Mouse (Mus musculus) lung, adult 18-20 months (tissue): ENCODE measurements around the gene B4galnt3.

Source experiments
- DNase-seq, 2 experiments: peaks; one replicate each; pipeline ENCODE4 v3.0.0; 2022; ENCODE audit warnings: mixed read lengths in 2 of 2

B4galnt3 gene

DNA sequence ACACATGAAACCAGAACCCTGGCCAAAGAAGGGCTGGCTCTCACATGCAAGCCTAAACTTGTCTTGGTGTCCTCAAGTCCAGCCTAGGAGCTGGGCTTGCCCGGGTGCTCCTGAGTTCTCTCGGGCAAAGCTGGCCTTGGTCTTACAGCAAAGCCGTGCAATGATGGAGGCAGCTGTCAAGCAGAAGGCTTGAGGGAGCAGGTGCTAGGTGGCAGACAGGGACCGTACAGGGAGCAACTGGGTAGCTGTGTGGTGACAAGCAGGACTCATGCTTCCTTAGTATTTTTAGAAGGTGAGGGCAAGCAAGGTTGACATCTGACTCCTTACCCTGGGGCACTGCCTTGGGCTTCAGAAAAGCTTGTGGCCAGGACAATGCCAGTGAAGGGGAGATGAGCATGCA, 110.6 kb downstream of the B4galnt3 start:
- DNase-seq, result no peak

DNA sequence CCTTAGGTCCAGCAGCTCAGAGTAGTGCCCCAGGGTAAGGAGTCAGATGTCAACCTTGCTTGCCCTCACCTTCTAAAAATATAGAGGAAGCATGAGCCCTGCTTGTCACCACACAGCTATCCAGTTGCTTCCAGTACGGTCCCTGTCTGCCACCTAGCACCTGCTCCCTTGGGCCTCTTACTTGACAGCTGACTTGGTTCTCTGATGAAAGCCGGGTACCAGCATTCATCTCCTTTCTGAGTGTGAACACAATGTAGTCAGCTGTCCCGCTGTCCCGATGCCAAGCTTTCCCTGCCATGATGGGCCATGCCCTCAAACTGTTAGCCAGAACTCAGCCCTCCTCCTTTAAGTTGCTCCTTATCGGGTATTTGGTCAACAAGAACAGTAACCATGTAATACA, 112.2 kb downstream of the B4galnt3 start:
- no peak for DNase-seq

DNA sequence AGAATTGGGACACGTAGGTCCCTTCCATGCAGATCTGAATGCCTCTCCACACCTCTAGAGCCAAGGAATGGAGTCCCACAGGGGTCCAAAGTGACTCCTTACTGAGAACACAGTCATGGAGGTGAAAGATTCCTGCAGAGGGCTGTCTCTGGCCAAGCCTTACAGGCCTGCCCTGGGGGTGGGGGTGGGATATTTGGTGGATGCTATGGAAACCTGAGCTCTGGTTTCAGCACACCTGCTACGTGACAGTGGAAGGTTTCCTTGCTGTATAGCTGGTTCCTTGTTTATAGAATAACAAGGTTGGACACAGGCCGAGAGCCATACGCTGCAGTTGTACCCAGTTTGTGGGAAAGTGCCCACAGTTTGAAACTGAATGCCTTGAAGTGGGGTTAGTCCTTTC, 113.9 kb downstream of the B4galnt3 start:
- no peak for DNase-seq

DNA sequence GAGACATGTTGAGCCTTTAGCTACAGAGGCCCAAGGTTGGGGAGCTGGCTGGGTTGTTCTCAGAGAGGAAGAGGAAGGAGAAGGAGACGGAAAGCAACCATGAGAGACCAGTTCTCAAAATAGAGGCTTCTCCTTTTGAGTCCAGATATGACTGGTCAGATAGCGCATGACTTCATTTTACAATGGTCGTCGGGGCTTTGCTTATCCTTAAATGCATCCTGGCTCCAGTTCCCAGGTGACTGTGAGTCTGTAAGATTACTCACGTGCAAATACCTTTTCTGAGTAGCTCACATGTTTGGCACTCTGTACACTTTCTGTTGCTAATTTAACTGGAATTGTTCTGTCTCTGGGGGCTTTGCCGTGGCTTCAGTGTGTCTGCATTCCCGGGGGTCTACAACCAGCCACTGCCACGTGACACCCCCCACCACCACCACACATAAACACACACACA, 114.6 kb downstream of the B4galnt3 start:
- DNase-seq, result no peak

DNA sequence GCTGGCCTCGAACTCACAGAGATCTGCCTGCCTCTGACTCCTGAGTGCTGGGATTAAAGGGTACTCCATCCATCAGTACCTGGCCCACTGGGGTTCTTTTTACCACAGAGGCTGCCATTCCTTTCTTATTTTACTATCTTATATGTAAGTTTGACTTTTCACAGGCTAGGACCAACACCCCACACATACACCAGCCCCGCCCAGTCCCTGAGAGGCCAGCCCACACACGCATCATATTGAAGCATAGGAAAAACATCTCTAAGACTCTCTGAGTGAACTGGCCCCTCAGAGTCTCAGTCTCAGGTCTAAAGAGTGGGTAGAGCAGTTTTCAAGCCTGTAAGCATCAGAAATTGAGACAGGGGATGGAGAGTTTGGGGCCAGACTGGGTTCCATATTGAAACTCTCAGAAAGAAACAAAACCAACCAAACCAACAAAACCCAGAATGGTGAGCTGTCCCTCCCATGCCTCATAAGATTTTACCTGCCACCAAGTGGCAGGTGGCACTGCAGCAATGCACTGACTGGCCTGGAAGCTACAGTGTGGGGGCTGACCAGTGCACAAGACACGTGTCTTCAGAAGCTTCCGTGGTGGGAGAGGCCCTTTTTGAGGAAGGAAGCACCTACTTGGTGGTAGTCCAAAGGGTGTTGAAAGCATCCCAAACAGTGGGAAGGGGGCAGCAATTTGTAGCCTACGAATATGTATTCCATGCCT, 115.2 kb downstream of the B4galnt3 start:
- DNase-seq, result no peak

DNA sequence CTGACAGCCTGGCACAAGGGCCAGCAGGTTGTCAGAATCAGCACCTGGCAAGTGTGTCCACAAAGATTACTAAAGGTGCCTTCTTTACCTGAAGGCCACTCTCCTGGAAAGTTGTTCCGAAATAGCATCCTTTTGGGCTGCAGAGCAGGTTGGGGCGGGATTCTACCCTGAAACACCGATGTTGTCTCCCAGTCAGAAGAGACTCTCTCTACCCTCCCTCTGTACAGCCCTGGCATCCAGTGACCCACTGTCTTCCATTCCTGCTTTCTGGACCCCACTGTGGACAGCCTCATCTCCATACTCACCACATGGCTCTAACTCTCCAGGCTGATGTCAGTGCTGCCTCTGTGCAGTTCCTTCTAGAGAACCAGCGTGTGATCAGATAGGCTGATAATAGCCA, 118.7 kb downstream of the B4galnt3 start:
- no peak for DNase-seq

DNA sequence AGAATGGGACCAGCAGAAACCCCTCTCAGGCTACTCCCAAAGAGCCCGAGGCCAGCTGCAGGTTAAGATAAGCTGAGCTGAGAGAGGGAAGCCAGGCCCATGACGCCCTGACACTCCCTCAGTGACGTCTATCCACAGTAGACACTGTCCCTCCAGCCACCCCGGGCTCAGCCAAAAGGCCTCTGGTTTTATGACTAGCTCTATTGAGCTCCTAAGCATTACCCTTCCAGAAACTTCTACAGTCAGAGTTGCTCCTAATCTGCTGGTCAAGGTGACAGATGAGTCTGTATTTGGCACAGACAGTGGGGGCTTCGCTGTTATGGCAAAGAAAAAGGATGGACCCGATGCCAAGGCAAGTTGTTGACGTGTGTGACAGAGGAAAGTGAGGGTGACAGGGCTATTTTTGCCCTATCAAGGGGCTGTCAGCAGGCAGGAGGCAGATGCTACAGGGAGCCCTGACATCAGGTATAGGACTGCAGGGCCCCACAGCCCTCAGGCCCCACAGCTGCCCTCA, 119.7 kb downstream of the B4galnt3 start:
- DNase-seq, result no peak

DNA sequence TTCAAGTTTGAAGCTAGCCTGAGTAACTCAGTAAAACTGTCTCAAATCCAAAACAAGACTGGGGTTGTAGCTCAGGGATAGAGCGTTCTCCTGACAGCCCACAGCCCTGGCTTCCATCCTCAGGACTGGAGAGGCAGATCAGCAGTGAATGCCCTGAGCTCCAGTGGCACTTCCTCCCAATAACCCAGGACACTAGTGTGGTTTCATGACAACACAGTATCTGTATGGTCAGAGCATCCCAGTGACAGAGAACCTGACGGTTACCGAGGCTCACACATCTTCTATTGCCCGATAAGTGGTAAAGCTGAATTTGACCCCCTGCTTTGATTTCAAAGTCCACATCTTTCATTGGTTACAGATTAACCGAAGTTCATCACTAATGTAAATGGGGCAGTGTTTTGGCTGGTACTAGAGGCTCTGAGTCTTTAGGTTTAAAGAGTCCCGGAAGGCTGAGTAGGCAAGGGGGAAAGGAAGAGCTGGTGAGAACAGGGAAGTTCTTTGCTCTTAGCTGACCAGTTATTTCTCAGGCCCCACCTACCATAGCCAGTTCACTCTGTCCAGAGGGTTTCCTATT, 120.2 kb downstream of the B4galnt3 start:
- DNase-seq, result no peak

DNA sequence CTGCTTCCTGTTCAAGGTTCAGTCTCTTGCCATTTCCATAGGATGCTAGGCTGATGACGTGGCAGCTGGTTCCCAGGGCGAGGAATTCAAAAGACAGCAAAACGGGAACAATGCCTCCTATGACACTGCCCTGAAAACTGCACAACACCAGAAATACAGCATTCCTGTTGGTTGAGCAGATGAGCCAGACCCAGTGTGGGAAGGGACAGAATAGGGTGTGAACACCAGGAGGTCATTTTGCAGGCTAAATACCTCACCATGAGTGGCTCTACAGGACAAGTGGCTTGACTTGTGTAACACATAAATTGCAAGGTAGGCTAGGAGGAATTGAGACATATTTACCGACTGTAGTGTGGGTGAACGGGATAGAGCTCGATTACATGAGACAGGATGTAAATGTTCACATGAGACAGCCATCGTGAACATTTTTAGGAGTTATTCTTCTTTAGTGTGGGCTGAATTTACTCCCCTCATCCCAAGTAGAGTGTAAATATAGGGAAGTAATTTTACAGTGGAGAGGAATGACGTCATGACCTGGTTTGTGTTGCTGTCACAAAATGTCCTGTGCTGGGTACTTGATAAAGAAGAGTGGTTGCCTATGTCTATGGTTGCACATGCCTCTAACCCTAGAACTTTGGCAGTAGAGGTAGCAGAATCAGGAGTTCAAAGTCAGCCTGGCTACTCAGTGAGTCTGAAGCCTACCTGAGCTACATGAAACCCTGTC, 121.9 kb downstream of the B4galnt3 start:
- DNase-seq, result peak; percentile 71 to 88

DNA sequence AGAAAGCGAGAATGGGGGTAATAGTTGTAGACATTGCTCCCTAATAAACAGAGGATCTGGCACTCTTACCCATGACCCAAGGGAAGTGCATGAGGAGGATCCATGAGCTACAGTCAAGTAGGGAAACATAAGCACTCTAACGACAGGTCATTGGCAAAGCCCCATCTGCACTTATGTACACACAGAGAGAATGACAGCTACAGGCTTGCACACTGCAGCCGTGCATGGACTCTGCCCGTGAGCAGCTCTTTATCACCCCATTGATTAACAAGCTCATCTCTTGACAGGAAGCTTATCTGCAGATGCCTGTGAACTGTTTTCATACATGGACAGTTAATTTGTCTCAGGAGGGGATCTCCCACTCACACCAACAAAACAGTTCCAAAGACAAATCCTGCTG, 126.8 kb downstream of the B4galnt3 start:
- DNase-seq, result no peak

DNA sequence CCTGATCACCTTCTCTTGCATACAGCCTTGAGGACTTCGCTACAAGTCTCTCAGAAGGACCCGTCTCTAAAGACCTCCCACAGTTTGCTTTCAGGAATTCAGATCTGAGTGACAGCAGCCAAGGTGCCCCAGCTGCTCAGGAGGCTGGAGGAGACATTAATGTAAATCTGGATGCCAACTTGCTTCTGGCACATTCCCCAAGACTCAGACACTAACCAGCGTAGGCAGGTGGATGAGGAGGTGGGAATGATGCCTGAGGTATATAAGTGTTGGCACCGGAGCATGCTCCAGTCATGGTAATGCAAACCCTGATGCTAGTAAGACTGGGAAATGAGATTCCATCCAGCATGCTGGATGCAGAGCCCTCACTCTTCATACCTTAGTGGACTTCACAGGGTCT, 129.6 kb downstream of the B4galnt3 start:
- DNase-seq, result no peak

DNA sequence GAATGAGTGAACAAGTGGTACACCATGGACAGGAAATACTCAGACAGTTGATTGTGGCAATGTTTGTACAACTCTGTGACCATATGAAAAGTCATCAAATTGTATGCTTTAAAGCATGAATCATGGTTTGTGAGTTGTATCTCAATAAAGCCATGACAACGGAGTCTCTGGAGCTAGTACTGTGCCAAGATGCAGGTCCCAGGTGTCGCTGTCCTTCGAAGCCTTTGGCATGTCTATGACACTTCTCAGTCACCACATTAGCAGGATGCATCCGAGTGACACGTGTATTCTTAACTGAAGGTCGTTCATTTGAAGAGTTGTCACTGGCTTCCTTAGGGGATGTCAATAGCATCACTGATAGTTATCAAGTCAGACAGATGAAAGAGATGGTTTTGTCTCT, 131.4 kb downstream of the B4galnt3 start:
- DNase-seq, result no peak

DNA sequence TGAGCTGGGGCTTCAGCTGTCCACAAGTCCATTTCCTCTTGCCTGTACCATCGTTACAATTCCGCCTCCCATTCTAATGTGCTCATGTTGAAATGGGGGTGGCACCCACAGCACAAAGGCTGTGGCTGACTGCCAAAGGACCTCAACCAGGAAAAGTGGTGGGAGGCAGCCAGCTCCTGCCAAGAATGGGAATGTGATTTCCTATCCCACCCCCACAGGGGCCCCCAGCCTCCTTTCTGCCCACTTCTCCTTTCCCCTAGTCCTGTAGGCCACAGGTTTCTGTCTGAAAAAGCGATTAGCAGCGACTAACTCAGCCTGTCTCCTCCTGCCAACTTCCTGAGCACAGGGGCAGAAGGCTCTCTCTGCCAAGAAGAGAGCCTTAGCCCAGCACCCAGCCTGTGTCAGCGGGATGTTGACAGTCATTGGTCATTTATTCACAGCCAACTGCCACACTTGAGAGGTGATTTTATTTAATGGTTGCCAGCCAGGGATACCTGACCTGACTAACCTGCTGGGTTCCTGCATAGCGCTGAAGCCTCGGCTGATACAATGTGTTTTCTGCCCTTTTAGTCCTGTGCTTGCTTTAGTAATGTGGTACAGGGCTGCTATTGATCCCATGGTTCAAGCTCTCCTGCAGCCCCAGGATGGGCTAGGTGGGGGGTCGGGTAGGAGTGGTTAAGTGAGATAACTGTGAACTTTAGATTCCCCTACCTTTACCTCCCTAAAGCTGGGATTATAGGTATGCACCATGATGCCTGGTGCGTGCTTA, 135.0 kb downstream of the B4galnt3 start:
- peak; percentile 70 to 78 for DNase-seq

DNA sequence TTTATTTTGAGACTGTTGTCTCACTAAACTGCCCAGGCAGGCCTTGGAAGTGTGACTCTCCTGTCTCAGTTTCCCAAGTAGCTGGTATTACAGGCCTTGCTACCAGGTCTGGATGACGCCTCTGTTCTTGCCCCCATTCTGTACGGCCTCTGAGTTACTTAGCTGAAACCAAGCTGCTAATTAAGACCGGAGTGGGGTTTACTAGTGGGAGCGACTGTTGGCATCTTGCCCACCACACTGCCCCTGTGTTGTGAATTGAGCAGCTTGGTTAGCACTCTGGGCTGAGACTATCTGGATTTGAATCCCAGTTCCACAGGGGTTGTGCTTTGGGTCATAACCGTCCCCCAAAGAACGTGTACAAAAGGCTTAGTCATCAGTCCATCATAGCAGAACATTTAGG, 136.9 kb downstream of the B4galnt3 start:
- no peak for DNase-seq

DNA sequence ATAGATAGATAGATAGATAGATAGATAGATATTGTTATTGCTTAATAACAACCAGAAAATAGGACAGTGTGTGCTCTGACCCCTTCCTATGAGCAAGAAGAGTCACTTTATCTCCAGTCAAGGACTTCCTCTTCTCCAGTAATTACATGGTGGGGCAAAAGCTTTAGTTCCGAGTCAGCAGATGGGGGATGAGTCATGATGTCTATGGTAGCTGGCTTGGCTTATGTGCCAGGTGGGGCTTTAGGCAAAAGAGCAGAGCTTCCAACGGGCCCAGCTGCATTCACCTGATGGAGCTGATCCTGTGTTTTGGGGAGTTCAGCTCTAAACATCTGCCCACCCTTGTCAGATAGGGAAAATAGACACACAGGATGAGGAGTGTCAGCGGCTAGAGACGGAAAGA, 138.8 kb downstream of the B4galnt3 start:
- no peak for DNase-seq

DNA sequence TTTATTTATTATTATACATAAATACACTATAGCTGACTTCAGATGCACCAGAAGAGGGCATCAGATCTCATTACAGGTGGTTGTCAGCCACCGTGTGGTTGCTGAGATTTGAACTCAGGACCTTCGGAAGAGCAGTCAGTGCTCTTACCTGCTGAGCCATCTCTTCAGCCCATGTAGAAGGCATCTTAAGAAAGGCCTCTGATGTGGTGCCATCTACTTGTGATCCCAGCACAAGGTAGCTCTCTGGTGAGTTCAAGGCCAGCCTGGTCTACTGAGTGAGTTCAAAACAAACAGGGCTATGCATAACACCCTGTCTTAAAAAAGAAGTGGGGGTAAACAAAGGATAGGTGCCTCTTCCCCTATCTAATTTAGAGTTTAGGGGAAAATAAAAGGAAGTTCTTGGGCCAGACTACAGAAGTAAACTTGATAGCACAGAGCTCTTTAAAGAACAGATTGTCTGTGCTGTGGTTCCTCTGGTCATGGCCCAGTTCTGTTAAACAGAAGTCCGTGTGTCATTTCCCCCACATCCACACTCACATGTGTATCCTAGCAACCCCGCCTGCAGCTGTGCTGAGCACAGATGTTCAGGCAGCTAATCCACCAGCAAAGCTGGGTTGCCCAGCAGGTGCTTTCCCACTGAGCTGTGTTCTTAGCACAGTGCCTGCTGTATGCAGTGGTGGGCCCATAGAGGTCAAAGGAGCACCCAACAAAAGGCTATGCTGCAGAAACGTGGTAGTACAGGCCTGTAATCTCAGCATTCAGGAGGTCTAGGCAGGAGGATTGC, 139.6 kb downstream of the B4galnt3 start:
- DNase-seq, result peak in 1 of 2 experiments; percentile 47
